Comparison of ENCODE assay signal across 8 mouse cellular contexts in genomic region chr17:56134463-56134971, GRCm38 (mm10). TPM values are rescaled to one million over a fixed set of nuclear protein-coding genes. Genes with fewer than 3 reads are reported as not detected.
DNase-seq lines count a peak whose midpoint lies in the region; ATAC-seq and TF ChIP-seq lines count a peak whose summit lies in the region.

No protein-coding gene starts in this region.

- peaks cover 19% of the 10 kb centered on the region for H3K36me3 ChIP-seq in G1E (replicated peaks)
- no peaks in the 10 kb centered on the region for H3K36me3 ChIP-seq in intestine, embryonic 14.5 days (ENCODE audit: control insufficient read depth, insufficient read depth, low read length)
- H3K36me3 ChIP-seq in liver, embryonic 15.5 days (replicated peaks) = peaks cover 7% of the 10 kb centered on the region

- H3K4me2 ChIP-seq in intestine, embryonic 14.5 days (ENCODE audit: low read length) = peak overlapping the region; percentile 67
- H3K4me2 ChIP-seq in liver, embryonic 15.5 days = peak overlapping the region; percentile 83

- no peak; the same call in 1 of the 2 replicates for ATAC-seq in G1E (ENCODE audit: extremely low read depth, insufficient number of reproducible peaks, low FRiP score, poor library complexity, severe bottlenecking)
- peak; percentile 19 for ATAC-seq in intestine, embryonic 14.5 days (replicated peaks; ENCODE audit: low FRiP score, low TSS enrichment, low read depth)
- peak; percentile 17; the same call in 1 of the 2 replicates for ATAC-seq in liver, embryonic 15.5 days (ENCODE audit: insufficient read depth)

- no peaks in the 10 kb centered on the region for H3K9me3 ChIP-seq in G1E (replicated peaks)
- H3K9me3 ChIP-seq in intestine, embryonic 14.5 days (ENCODE audit: control insufficient read depth, low read length) = no peaks in the 10 kb centered on the region
- H3K9me3 ChIP-seq in liver, embryonic 15.5 days (replicated peaks) = no peaks in the 10 kb centered on the region

- peaks cover 43% of the 10 kb centered on the region for H3K4me1 ChIP-seq in G1E (ENCODE audit: insufficient read depth, low read depth, low read length)
- peaks cover 21% of the 10 kb centered on the region for H3K4me1 ChIP-seq in intestine, embryonic 14.5 days (replicated peaks; ENCODE audit: control insufficient read depth, insufficient read depth, low read length)
- H3K4me1 ChIP-seq in liver, embryonic 15.5 days (replicated peaks) = peaks cover 40% of the 10 kb centered on the region

- H3K9ac ChIP-seq in intestine, embryonic 14.5 days (ENCODE audit: low read length) = 0 out of 2 replicates have a peak overlapping the region, but pooled peaks have one; percentile 11
- H3K9ac ChIP-seq in liver, embryonic 15.5 days = no peak overlapping the region

- TF ChIP-seq CTCF in G1E (IDR thresholded peaks at IDR 0.05; ENCODE audit: low read depth, low read length) = peak; percentile 89

- peak overlapping the region; percentile 70 for H3K4me3 ChIP-seq in G1E (ENCODE audit: low read depth, low read length)
- H3K4me3 ChIP-seq in intestine, embryonic 14.5 days (ENCODE audit: low read depth, low read length) = peak overlapping the region; percentile 26
- peak overlapping the region; percentile 50 for H3K4me3 ChIP-seq in liver, embryonic 15.5 days (replicated peaks)

- peaks cover 37% of the 10 kb centered on the region for H3K27me3 ChIP-seq in G1E (ENCODE audit: insufficient read depth, low read length)
- peaks cover 14% of the 10 kb centered on the region for H3K27me3 ChIP-seq in intestine, embryonic 14.5 days (replicated peaks; ENCODE audit: control insufficient read depth, insufficient read depth, low read length)
- H3K27me3 ChIP-seq in liver, embryonic 15.5 days = peaks cover 19% of the 10 kb centered on the region

- peak; percentile 86 to 87 for DNase-seq in B cell, adult 2 months
- peak; percentile 74 for DNase-seq in G1E (ENCODE audit: low spot score)
- peak; percentile 72 to 83 for DNase-seq in cerebellum, postnatal 14 days
- peak; percentile 82 for DNase-seq in gastrocnemius, postnatal 10 days
- peak; percentile 79 for DNase-seq in intestine, embryonic 14.5 days (ENCODE audit: low spot score)
- DNase-seq in natural killer cell, adult 2 months (ENCODE audit: low spot score in 2 of 2) = peak; percentile 64 to 77
- peak; percentile 75 for DNase-seq in thymus, postnatal 25 days

- no peak overlapping the region for H3K27ac ChIP-seq in intestine, embryonic 14.5 days (ENCODE audit: low read depth)
- H3K27ac ChIP-seq in liver, embryonic 15.5 days (replicated peaks) = peak overlapping the region; percentile 80

- WGBS in intestine, embryonic 14.5 days = 2% methylated on average over 27 of the region's 27 CpGs
- under 1% methylated on average over 27 of the region's 27 CpGs for WGBS in liver, embryonic 15.5 days (ENCODE audit: insufficient replicate concordance)

RNA-seq across cellular contexts. Expression of gene Sema6b, which starts 5.6 kb away (rescaled TPM):
- 2.7 and 4.0 TPM in 2 replicates for total RNA-seq in G1E (2014; fragmentation: Nextera tagmentation)
- total RNA-seq in G1E (2017) = 3.4 and 3.6 TPM in 2 replicates
- polyA plus RNA-seq in G1E (2012) = 14.1 and 16.1 TPM in 2 replicates
- total RNA-seq in gastrocnemius, postnatal 10 days (2021) = 10 to 100 TPM; 14.4 to 14.7 TPM
- 0.86 and 1.3 TPM in 2 replicates for polyA plus RNA-seq in intestine, embryonic 14.5 days (2014; fragmentation: Nextera tagmentation; extraction: Ambion mirVana)
- polyA plus RNA-seq in liver, embryonic 15.5 days (2015; fragmentation: Nextera tagmentation; extraction: Ambion mirVana) = 0.81 and 1.3 TPM in 2 replicates

RNA-seq across cellular contexts. Expression of gene Lrg1, which starts 12.7 kb away (rescaled TPM):
- total RNA-seq in G1E (2014; fragmentation: Nextera tagmentation) (not detected in 2 replicates), G1E (2017) (not detected in 2 replicates)
- polyA plus RNA-seq in G1E (2012) = 0.04 TPM in 1 of 2 replicates, not detected in the other
- total RNA-seq in gastrocnemius, postnatal 10 days (2021) = 1 to 10 TPM; 1.4 to 3.1 TPM
- polyA plus RNA-seq in intestine, embryonic 14.5 days (2014; fragmentation: Nextera tagmentation; extraction: Ambion mirVana) = 0.16 TPM in 1 of 2 replicates, not detected in the other
- polyA plus RNA-seq in liver, embryonic 15.5 days (2015; fragmentation: Nextera tagmentation; extraction: Ambion mirVana) = 3.2 and 4.0 TPM in 2 replicates

RNA-seq across cellular contexts. Expression of gene Plin5, which starts 17.1 kb away (rescaled TPM):
- total RNA-seq in G1E (2014; fragmentation: Nextera tagmentation) (not detected in 2 replicates), G1E (2017) (0.06 TPM in 1 of 2 replicates, not detected in the other)
- polyA plus RNA-seq in G1E (2012) = not detected in 2 replicates
- 10 to 100 TPM; 19.2 to 19.9 TPM for total RNA-seq in gastrocnemius, postnatal 10 days (2021)
- polyA plus RNA-seq in intestine, embryonic 14.5 days (2014; fragmentation: Nextera tagmentation; extraction: Ambion mirVana) = 0.58 TPM in 2 replicates
- 1.3 and 3.7 TPM in 2 replicates for polyA plus RNA-seq in liver, embryonic 15.5 days (2015; fragmentation: Nextera tagmentation; extraction: Ambion mirVana)

RNA-seq across cellular contexts. Expression of gene Plin4, which starts 24.9 kb away (rescaled TPM):
- total RNA-seq in G1E (2014; fragmentation: Nextera tagmentation) = not detected in 2 replicates
- total RNA-seq in G1E (2017) = 0.05 and 0.06 TPM in 2 replicates
- polyA plus RNA-seq in G1E (2012) = not detected in 2 replicates
- 100 to 1,000 TPM in 1 of 2 experiments, 10 to 100 TPM in 1; 75.2 to 106 TPM for total RNA-seq in gastrocnemius, postnatal 10 days (2021)
- 0.08 and 0.19 TPM in 2 replicates for polyA plus RNA-seq in intestine, embryonic 14.5 days (2014; fragmentation: Nextera tagmentation; extraction: Ambion mirVana)
- polyA plus RNA-seq in liver, embryonic 15.5 days (2015; fragmentation: Nextera tagmentation; extraction: Ambion mirVana) = 0.02 and 0.06 TPM in 2 replicates

RNA-seq across cellular contexts. Expression of gene Tnfaip8l1, which starts 27.8 kb away (rescaled TPM):
- total RNA-seq in G1E (2014; fragmentation: Nextera tagmentation) (2.0 and 2.1 TPM in 2 replicates), G1E (2017) (2.8 and 3.2 TPM in 2 replicates)
- polyA plus RNA-seq in G1E (2012) = 1.0 and 1.1 TPM in 2 replicates
- 1 to 10 TPM; 5.0 to 5.3 TPM for total RNA-seq in gastrocnemius, postnatal 10 days (2021)
- 11.3 and 14.0 TPM in 2 replicates for polyA plus RNA-seq in intestine, embryonic 14.5 days (2014; fragmentation: Nextera tagmentation; extraction: Ambion mirVana)
- 2.7 and 3.1 TPM in 2 replicates for polyA plus RNA-seq in liver, embryonic 15.5 days (2015; fragmentation: Nextera tagmentation; extraction: Ambion mirVana)
